Mouse (Mus musculus): ENCODE data around the gene Fibp.

Gene Fibp

DNA sequence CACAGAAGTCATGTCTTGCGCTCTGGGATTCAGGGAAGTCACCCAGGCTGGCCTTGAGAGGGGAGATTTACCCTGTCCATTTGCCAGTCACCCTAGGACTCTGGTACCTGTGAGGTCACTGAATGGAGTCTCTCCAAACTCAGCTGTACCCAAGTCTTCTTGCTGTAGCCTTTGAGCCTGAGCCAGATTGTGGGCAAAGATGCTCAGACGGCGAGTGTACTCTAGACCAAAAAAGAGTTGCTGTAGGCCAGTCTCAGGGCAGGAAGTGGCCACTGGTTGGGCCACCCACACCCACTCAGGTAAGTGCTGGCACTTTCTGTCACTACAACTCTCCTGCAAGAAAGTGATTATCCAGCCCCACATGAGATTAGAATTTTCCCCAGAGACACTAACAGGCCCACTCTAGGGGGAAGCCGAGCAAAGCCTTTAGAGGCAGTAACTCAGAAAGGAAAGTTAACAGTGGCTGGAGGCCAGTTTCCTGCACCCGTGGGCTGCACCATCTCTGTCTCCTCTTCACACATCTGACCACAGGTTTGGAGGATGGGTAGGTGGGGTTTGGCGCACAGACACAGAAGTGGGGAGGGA lies 6.6 kb downstream of the Fibp start:
- no peak for DNase-seq

GRCm38 (mm10) chr19:5468374-5468773 lies 8.0 kb downstream of the Fibp start, which contains the start of gene Ctsw:
TSS of gene Ctsw (minus strand) at chr19:5468507.
- DNase-seq, result no peak

DNA sequence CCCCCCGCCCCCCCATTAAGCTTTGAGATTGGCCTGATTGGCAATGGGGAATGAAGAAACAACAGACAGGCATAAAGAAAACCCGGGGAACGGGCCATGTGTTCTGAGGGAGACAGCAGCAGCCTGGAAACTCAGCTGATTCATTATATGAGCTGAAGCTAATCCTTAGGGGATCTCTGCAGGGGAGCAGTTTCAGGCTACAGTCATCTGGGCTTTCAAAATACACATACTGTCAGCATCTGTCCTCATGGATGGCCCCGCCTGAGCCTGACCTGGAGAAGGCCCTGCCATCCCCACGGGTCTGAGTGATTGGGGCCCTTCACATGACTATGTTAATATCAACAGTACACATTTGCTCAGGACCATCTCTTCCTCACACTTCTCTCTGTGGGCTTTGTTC lies 11.4 kb downstream of the Fibp start:
- no peak for DNase-seq

DNA sequence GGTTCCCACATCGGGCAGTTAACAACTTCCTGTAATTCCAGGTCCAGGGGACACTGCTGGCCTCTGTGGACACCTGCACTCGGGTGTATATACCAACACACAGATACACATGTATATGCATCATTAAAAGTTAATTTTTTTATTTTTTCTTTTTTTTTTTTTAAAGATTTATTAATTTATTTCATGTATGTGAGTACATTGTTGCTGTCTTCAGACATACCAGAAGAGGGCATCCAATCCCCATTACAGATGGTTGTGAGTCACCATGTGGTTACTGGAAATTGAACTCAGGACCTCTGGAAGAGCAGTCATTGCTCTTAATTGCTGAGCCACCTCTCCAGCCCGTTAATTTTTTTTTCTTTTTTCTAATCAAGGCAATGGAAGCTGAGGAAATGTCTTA lies 12.4 kb downstream of the Fibp start:
- no peak for DNase-seq

DNA sequence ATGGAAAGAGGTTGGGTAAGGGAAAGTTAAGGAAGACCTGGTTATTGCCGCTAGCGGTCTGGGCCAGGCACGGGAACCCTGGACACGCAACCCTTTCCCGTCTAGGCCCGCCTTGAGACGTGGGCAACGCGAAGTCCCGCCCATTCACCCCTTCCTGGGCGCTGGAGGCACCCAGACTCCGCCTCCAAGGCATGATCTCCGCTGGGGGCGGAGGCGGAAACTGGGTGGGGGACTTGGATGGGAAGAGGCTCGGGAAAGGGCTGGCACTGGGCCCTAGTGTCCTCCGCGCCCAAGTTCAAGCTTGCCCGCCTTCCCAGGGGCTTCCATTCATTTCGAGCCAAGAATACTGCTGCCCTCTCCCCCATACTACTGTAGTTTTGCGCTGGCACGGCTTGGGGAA lies 13.3 kb downstream of the Fibp start, which contains the start of gene Efemp2:
Gene Efemp2, plus strand, starts transcription at position 235 of the 400 bp plus-strand sequence.
- DNase-seq, result peak; percentile 66

DNA sequence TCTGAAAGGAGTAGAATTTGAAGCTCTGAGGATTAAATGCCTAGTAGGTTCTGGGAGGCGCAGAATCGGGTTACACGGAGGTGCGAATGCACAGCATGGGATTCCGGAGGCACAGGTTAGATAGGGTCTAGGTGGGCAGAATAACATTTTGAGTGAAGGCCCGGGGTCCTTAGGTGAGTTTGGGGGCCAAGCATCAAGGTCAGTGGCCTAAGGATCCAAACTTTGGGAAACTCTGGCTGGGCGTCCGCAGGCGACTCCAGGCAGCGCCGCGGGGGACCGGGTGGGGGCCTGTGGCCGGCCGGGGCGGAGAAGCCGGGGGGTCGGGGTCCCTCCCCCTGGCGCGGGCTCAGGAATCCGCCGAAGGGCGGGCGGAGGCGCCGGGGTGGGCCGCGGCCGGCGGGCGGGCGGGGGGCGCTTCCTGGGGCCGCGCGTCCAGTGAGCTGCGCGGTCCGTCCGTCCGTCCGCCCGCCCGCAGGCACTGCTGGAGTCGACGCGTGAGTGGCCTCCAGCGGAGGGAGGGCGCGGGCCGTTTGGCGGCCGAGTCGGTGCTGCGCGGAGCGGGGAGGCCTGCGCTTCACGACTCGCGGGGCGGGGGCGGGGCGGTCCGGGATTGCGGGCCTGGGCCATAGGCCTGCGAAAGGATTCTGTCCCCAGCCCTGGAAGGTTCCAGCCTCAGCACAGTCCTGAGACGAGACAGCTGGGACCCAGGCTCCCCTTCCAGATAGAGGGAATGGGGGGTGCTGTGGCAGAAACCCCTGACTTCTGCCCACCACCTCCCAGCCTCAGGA lies 14.1 kb downstream of the Fibp start:
- DNase-seq, result peak; percentile 38

GRCm38 (mm10) chr19:5475069-5475714 lies 14.8 kb downstream of the Fibp start:
- peak; percentile 60 for DNase-seq

GRCm38 (mm10) chr19:5477004-5477667 lies 16.7 kb downstream of the Fibp start:
- DNase-seq, result peak; percentile 41

DNA sequence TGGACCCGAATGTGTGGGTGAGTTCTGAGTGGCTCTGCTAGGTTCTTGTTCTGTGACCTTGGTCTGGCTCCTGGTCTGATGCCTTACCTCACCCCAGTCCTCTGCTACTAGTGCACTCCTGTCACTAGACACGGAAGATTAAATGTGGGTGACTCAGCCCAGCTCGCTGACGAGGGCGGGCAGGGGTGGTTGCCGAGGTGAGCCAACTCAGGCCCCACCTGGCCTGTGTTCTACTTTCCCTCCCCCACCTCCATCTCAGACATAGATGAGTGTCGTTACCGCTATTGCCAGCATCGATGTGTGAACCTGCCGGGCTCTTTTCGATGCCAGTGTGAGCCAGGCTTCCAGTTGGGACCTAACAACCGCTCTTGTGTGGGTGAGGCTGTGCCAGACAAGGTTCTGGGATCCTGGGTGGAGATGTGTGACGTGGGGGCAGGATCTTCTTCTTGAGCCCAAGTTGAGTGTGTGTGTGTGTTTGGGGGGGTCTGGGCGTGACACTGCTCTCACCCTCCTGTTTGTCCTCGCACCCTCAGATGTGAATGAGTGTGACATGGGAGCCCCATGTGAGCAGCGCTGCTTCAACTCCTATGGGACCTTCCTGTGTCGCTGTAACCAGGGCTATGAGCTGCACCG lies 17.4 kb downstream of the Fibp start:
- DNase-seq, result no peak

- peak; percentile 33 for DNase-seq
Measured at GRCm38 (mm10) chr19:5480016-5480415, 19.6 kb downstream of the Fibp start.

DNA sequence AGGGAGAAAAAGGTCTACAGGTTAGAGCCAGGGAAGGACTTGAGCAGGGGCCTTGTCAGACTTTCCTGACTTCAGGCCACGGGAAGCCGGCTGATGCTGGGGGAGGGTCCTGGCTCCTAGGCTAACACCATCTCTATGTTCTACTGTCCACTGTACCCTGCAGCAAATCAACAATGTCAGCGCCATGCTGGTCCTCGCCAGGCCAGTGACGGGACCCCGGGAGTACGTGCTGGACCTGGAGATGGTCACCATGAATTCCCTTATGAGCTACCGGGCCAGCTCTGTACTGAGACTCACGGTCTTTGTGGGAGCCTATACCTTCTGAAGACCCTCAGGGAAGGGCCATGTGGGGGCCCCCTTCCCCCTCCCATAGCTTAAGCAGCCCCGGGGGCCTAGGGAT lies 21.0 kb downstream of the Fibp start:
- DNase-seq, result no peak

DNA sequence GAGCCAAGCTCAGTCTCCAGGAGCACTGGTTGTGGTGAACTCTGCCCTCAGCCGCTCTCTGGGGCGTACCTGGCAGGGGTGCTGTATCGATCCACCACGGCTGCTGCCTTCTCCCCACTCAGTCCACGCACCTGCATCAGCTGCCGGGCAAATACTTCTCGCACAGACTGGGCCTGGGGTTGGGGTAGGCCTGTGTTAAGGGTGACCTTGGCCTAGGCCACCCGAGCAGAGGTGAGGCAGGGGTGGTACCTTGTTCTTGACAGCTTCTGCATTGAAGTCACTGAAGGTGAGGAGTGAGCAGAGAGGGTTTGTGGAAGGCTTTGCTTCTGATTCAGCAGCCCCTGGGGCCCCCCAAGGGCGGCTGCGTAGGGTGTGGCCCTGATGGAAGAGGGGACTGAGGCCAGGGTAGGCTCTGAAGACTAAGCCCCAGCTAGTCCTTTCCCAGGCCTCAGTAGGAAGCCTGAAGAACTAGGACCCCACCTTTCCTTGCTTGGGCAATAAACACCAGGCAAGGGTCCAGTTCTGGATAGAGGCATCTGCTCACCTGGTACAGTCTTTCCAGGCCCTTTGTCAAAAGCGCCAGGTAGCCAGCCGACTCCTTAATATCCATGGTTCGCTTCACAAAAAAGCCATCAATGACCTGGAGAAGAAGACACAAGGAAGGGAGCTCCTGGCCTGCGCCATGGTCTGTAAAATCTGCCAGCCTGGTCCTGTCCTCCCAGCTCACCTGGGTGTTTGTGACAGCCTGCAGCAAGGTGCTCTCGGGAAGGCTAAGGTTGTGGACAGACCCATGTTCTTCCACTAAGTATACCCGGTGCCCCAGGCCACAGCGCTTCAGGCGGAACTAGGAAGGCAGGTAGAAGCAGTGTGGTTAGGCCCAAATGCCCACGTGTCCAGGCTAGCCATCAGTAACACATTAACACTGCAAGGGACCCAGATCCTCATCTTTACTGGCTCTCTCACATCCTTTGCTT lies 23.3 kb downstream of the Fibp start:
- peak; percentile 48 for DNase-seq

GRCm38 (mm10) chr19:5484496-5484895 lies 24.1 kb downstream of the Fibp start:
- DNase-seq, result peak; percentile 41

GRCm38 (mm10) chr19:5485371-5485770 lies 25.0 kb downstream of the Fibp start:
- no peak for DNase-seq

DNA sequence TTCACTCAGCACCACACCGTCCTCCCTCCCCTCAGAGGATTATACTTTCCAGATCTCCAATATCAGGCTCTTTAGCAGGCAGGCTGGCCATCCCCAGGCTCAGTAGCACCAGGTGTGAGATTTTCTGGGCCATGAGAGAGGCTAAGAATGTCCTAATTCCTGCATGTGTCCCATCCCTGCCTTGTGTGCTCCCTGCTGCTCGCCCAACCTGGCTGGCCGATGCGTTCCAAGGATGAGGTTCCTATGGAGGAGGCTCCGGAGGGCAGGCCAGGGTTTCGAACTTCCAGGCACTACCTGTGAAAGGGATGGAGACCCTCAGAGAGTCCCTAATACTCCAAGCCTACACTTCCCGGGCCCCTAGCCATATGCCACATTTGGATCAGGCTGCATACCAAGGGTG lies 25.4 kb downstream of the Fibp start:
- DNase-seq, result peak; percentile 83

- peak; percentile 79 for DNase-seq
Measured at GRCm38 (mm10) chr19:5486286-5486685, 25.9 kb downstream of the Fibp start.

DNA sequence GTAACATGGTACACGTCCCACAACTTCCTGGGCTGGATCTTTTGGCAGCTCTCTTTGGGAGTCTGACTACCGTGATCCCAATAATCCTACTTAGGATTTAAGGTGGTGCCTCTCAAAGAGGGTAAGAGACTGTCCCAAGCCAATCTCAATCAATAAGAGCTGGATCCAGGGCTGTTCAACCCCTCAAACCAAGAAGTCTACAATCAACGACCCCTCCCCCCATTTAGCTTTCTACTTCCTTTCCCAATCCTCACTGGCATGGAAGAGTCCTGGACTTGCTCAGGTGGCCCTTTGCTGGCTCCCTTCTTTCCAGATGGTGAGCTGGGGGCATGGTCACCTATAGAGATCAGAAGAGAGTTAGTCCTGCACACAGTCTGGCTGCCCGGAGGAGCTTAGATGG lies 26.4 kb downstream of the Fibp start:
- peak; percentile 47 for DNase-seq

GRCm38 (mm10) chr19:5487768-5488550 lies 27.5 kb downstream of the Fibp start, which contains the start of gene Mus81:
TSS of gene Mus81 (minus strand) at chr19:5488402.
- peak; percentile 96 for DNase-seq

GRCm38 (mm10) chr19:5488878-5489571 lies 28.6 kb downstream of the Fibp start:
- DNase-seq, result peak; percentile 94

DNA sequence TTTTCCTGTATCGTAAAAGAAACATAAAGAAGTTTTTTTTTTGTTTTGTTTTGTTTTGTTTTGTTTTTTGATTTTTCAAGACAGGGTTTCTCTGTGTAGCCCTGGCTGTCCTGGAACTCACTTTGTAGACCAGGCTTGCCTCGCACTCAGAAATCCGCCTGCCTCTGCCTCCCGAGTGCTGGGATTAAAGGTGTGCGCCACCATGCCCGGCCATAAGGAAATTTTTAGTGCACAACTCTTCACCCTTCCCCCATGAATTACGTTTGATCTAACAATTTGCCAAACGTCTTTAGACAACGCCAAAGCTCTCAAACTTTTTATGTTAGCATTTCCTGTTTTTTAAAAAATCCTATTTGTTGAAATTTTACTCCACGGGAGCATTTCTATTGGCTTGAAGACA lies 29.3 kb downstream of the Fibp start:
- DNase-seq, result peak; percentile 30

Measured in cerebellum, adult 8-10 months (tissue).